Mouse (Mus musculus) neutrophil, adult 5-6 weeks (primary cell): Measurements from ENCODE around the gene Eif3k. TPM values are rescaled to one million over a fixed set of nuclear protein-coding genes. Genes with fewer than 3 reads are reported as not detected.

Experiments used
- ATAC-seq: fragments of 151-379, 151-347 bp; 2 replicates; pipeline ENCODE4 v1.8.0; 2017; ENCODE audit warnings: mild to moderate bottlenecking, moderate TSS enrichment; ENCODE audit not compliant: insufficient number of reproducible peaks, poor library complexity, low FRiP score, severe bottlenecking; ENCODE audit errors: extremely low read depth
- total RNA-seq: library from RNA; stranded (forward); fragments of 200-1000 nt; gene quantifications from 2 replicates; pipeline ENCODE4 v1.2.3, GENCODE M21; 2017

The Eif3k gene
- total RNA-seq, 1 experiment from 2014 or later, result 191 TPM

DNA sequence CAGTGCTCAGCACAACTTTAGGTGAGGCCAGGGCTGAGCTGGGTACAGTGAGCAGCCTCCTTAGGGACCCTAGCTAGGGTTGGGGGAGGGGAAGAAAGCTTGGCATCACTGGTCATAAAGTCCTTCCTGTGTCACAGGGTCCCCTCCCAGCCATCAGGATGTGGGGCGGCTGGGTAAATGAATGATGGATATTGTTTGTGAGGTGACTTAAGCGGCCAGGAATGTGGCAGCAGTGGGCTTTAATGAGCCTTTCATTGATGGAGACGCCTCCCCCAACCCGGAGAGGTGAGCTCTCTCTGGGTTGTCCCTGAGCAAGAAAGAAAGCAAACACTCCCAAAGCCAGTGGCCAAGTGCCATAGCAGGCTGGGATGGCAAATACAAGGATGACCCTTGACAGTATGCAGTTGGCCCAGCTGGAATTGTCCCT, 57.8 kb downstream of the Eif3k start:
- no peak for ATAC-seq

- no peak for ATAC-seq
Observed at GRCm38 (mm10) chr7:28922606-28923005, 59.1 kb downstream of the Eif3k start.

DNA sequence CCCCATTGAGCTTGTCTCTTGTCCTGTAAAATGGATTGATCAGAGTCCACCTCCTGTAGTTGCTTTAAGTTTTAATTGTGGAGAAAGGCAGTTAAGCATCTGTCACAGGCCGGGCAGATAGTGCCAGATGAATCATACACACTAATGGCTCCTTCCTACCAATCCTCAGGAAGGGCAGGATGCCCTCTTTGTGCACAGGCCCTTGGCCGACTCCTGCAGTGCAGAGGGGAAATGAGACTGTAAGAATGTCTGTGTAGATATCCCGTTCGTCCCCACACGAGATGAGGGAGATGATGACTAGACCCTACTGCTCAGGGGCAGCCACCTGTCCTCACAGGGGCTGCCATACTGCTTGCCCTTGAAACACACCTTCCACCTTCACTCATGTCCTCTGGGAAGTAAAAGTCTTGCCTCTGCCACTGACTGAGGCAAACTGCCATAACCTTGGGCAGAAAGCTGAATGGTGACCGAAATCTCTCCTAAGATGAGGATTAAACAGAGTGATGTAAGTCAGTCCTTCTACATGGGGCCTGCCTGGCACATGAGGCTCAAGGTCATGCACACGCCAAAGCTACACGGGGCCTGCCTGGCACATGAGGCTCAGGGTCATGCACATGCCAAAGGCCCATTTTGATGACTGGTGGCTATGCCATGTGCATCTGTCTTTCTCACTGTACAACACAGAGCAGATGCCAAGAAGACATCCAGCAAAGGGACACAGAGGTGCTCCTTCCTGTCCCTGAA, 59.8 kb downstream of the Eif3k start:
- ATAC-seq, result no peak

Other genes with a start within 250 kb of the Eif3k start
- 18.0 and 19.4 TPM in 2 replicates for gene Mrps12, start 240.0 kb downstream of the Eif3k start, total RNA-seq
- 5.9 and 6.1 TPM in 2 replicates for gene Sars2, start 239.9 kb downstream of the Eif3k start, total RNA-seq
- not detected in 2 replicates for gene Ccer2, start 225.7 kb downstream of the Eif3k start, total RNA-seq
- gene Sirt2, start 215.1 kb downstream of the Eif3k start, total RNA-seq, result 39.3 and 45.8 TPM in 2 replicates
- gene Nfkbib, start 214.4 kb downstream of the Eif3k start, total RNA-seq, result 23.5 and 24.3 TPM in 2 replicates
- 95.7 and 108 TPM in 2 replicates for gene Rinl, start 192.9 kb downstream of the Eif3k start, total RNA-seq
- gene Hnrnpl, start 173.3 kb downstream of the Eif3k start, total RNA-seq, result 300 and 326 TPM in 2 replicates
- 43.8 and 45.0 TPM in 2 replicates for gene Ech1, start 156.6 kb downstream of the Eif3k start, total RNA-seq
- gene Lgals4, start 148.0 kb downstream of the Eif3k start, total RNA-seq, result 25.1 and 34.3 TPM in 2 replicates
- gene Lgals7, start 118.0 kb downstream of the Eif3k start, total RNA-seq, result not detected in 2 replicates
- 0.25 TPM in 1 of 2 replicates, not detected in the other for gene Capn12, start 100.4 kb downstream of the Eif3k start, total RNA-seq
- 29.7 and 36.4 TPM in 2 replicates for gene Actn4, start 19.5 kb downstream of the Eif3k start, total RNA-seq
- 132 and 154 TPM in 2 replicates for gene Map4k1, start 186 bp upstream of the Eif3k start, total RNA-seq
- gene Ryr1, start 143.3 kb upstream of the Eif3k start, total RNA-seq, result 0.61 and 1.0 TPM in 2 replicates
- gene Rasgrp4, start 153.0 kb upstream of the Eif3k start, total RNA-seq, result 108 and 138 TPM in 2 replicates
- 23.3 and 26.8 TPM in 2 replicates for gene Fam98c, start 174.4 kb upstream of the Eif3k start, total RNA-seq
- gene Ggn, start 188.3 kb upstream of the Eif3k start, total RNA-seq, result 0.47 TPM in 1 of 2 replicates, not detected in the other
- 0.58 and 0.98 TPM in 2 replicates for gene Spred3, start 188.5 kb upstream of the Eif3k start, total RNA-seq
- 122 and 123 TPM in 2 replicates for gene Psmd8, start 198.8 kb upstream of the Eif3k start, total RNA-seq
- gene Catsperg1, start 232.2 kb upstream of the Eif3k start, total RNA-seq, result 0.98 and 3.6 TPM in 2 replicates